Mouse (Mus musculus) megakaryocyte-erythroid progenitor cell, adult 5 weeks (primary cell): Measurements from ENCODE around the gene Gm7102. TPM values are rescaled to one million over a fixed set of nuclear protein-coding genes. Genes with fewer than 3 reads are reported as not detected.

Experiments used
- polyA plus RNA-seq: library from polyadenylated mRNA; stranded (reverse); fragments of >175 nt; gene quantifications from 2 replicates; pipeline ENCODE4 v1.2.3, GENCODE M21; 2012

The Gm7102 gene
- polyA plus RNA-seq = 0.07 and 0.09 TPM in 2 replicates

DNA sequence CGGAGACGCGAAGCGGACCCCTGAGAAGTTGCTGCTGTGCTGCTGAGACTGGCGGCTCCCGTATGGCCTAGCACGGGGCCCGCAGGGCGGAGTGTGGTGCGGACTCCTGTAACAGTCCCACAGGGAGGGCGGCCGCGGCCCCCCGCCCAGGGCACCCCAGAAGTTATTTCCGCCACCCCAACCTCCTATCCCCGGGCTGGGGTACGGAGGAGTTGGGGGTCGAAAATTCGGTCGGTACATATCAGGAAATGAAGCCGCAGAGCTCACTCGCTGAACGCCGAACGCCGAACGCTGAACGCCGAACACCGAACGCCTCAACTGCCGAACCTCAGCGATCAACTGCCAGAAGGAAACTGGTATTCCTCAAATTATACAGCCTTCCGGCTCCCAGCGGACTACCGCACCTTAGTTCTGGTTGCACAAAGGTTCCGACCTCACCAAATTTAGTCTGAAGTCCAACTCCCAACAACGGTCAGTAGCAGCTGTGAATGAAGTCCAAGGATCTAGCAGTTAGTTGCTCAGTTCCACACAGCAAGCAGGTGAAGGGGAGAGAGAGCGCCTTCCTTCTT, at the start of gene Gm7102:
Gene Gm7102, minus strand, starts transcription at position 554 of the 569 bp plus-strand sequence.

DNA sequence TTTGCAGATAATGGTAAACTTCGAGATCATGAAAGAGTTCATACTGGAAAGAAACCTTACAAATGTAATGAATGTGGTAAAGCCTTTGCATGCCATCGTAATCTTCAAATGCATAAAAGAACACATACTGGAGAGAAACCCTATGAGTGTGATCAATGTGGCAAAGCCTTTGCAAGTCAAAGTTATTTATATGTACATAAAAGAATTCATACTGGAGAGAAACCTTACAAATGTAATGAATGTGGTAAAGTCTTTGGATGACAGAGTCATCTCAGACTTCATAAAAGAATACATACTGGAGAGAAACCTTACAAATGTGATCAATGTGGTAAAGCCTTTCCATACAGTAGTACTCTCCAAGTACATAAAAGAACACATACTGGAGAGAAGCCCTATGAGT, 7.5 kb upstream of the Gm7102 start, which contains the start of gene Gm6020:
Gene Gm6020, plus strand, starts transcription at position 301 of the 400 bp plus-strand sequence.

DNA sequence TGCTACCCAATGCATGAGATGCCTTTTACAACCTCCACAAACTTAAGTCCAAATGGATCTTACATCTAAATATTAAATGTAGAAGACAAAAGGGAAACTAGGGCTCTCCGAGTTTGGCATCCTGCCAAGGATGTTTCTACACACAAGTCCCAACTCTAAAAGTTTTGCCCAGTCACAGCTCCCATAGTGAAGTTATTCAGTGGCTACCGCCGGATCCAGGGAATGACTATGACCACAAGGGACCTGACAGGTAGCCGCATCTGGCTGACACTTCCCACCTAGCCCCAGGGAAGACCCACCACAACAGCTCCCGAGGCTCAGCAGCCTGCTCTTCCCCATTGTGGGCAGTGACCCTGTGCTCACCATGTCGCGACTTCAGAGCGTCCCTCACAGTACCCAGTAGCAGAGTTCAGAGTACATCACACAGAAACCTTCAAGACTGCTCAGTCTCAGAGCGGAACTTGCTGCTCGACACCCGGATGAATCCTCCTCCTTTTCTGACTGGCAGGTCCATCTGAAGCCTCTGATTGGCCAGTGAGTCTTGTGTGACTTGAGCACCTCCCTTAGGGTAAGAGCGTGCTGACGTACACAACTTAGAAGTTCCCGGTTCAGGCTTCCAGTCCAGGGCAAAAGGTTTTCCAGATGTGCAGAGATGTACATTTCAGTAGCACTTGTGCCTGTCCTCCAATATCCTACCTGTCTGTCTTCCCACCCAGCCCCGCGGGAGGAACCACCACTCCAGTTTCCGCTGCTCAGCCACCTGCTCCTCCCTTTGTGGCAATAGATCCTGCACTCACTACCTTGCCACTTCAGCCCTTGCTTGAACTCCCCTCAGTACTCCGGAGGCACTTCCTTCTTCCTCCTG, 35.5 kb downstream of the Gm7102 start, which contains the start of gene Zfp950:
Gene Zfp950, minus strand, starts transcription at position 499 of the 865 bp plus-strand sequence.

Other genes with a start within 250 kb of the Gm7102 start
- gene Zfp950, start 35.5 kb downstream of the Gm7102 start, polyA plus RNA-seq = 0.45 and 0.48 TPM in 2 replicates
- gene Gm6020, start 7.6 kb upstream of the Gm7102 start, polyA plus RNA-seq = not detected in 2 replicates
- gene Csf2ra, start 52.1 kb upstream of the Gm7102 start, polyA plus RNA-seq = 289 and 401 TPM in 2 replicates
- gene Gm21060, start 120.8 kb upstream of the Gm7102 start, polyA plus RNA-seq = not detected in 2 replicates